Mouse (Mus musculus): ENCODE data around the gene Zfp760. TPM values are rescaled to one million over a fixed set of nuclear protein-coding genes. Genes with fewer than 3 reads are reported as not detected.
"Not testable (repeated sequence)": the region's sequence is repeated elsewhere in the genome, so short reads cannot be mapped to it uniquely, and the experiment has no call there.

Gene Zfp760
- 18.9 and 20.5 TPM in 2 replicates for polyA plus RNA-seq (2016; fragmentation: Nextera tagmentation; extraction: Ambion mirVana)

DNA sequence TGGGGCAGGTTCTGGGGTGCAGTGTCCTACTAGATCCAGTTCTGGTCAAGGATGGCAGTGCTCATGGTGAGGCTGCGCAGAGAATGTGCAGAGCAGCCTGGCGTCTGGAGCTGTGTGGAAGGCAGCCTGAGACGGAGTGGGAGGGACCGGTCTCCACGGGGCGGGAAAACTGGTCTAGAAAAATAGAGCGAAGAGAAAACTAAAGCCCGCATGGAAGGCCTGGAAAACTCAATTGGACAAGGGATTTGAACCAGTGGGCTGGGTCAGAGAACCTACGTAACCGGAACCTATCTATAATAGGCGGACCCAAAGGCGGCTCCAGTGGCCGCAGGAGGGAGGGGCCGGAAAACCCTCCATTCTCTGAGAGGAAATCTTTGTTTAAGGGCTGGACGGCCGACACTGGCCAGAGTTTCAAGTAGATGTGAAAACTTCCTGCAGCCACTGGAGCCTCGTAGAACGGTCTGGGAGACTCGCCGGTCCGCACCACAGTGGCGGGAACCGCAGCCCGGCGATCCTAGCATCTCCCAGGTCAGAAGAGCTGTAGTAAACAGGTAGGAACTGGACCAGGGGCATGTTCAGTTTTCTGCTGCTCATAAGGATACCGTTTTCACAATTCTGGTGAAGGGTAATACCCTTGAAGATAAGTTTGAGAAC is at the start of gene Zfp760:
Zfp760 (plus strand) TSS at position 399 of the 654 bp plus-strand sequence.
- ATAC-seq (ENCODE audit: insufficient number of reproducible peaks, insufficient read depth, low FRiP score, low TSS enrichment, low read depth): peak; percentile 99
- WGBS: 6% methylated on average over 26 of the region's 26 CpGs
- Histone ChIP-seq H3K27ac (peak within 1 kb of the TSS; percentile 97), H3K9ac (replicated peaks) (peak within 1 kb of the TSS; percentile 69), H3K9me3 (no peaks in the 10 kb centered on the region), H3K4me2 (peak within 1 kb of the TSS; percentile 64), H3K27me3 (no peaks in the 10 kb centered on the region), H3K4me1 (replicated peaks) (peaks cover 7% of the 10 kb centered on the region), H3K4me3 (replicated peaks) (peak within 1 kb of the TSS; percentile 68), H3K36me3 (peaks cover 19% of the 10 kb centered on the region)

DNA sequence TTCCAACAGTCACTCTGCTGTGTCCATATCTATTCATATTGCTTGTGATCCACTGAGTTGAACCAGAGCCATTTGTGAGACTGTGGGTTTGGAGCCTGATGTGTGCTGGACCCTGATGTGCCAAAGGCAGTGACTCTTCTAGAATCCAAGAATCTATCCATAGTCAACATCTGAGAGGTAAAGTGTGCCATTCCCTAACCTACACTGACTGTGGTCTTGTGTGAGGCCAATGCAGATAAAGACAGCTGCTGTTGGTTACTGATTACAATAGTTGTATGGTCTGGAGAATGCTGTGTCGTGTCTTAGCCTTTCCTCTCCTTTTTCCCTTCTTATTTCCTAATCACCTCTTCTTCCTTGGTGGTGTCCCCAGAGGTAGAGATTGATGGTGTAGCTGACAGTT is 28.7 kb upstream of the Zfp760 start:
- not testable (repeated sequence) for H3K36me3 ChIP-seq; H3K4me3 ChIP-seq (replicated peaks); H3K9me3 ChIP-seq; H3K27me3 ChIP-seq; H3K27ac ChIP-seq; H3K4me1 ChIP-seq (replicated peaks); H3K9ac ChIP-seq (replicated peaks); H3K4me2 ChIP-seq; ATAC-seq (ENCODE audit: insufficient number of reproducible peaks, insufficient read depth, low FRiP score, low TSS enrichment, low read depth)
- WGBS: 38% methylated on average over 1 of the region's 1 CpGs

DNA sequence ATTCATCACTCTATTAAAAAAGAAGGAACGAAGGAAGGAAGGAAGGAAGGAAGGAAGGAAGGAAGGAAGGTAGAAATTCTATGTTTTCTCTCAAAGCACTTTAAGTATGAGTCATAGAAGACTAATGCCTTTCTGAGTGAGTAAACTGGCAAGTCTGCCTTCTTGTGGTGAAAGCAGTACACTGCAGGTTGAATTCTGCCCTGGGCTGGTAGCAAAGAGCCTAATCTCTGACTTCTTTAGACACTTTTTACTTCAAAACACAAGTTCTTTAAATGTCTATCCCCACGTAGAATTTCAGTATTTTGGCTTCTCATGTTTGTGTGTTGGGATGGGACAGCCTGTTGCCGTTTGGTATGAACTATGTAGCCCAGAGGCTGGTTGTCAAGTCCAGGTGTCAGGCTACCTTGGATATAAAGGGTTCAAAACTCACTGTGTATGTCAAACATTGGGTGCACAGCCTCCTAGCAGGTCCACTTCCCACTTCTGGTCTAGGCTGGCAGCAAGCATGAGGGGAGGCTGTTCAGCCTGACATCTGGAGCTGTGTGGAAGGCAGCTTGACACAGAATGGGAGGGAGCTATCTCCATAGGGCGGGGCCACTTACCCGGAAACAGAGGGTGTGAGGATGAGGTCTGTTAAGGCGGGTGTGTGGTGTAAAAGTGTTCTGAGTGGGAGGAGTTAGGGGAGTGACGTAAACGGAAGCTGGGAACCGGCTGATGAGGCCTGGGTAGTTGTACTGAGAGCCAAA is 28.1 kb upstream of the Zfp760 start:
- ATAC-seq (ENCODE audit: insufficient number of reproducible peaks, insufficient read depth, low FRiP score, low TSS enrichment, low read depth): peak; percentile 99
- Histone ChIP-seq H3K9me3 (no peaks in the 10 kb centered on the region), H3K9ac (replicated peaks) (peak overlapping the region; percentile 34; the same call in 1 of the 2 replicates), H3K4me2 (peak overlapping the region; percentile 55), H3K27ac (peak overlapping the region; percentile 32; the same call in 1 of the 2 replicates), H3K27me3 (no peaks in the 10 kb centered on the region), H3K36me3 (peaks cover under 1% of the 10 kb centered on the region; the same call in 1 of the 2 replicates), H3K4me1 (replicated peaks) (no peaks in the 10 kb centered on the region), H3K4me3 (replicated peaks) (peak overlapping the region; percentile 47)
- 5% methylated on average over 9 of the region's 9 CpGs for WGBS

DNA sequence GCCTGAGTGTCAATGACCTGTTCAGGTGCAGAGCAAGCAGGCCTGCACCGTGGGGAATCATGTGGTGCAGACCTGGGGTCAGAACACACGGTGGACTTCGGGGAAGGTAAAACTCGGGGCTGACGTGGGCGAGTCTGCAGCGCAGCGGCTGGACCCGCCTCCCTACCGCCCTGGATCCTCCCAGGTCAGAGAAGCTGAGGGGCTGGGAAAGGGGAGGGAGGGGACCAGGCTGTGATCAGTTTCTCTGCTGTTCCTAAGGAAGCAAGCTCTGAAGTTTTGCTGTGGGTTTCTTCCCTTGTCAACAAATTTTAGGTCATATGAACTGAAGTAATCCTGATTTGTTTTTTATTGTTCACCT is 27.5 kb upstream of the Zfp760 start:
- not testable (repeated sequence) for H3K27me3 ChIP-seq; H3K36me3 ChIP-seq; H3K4me1 ChIP-seq (replicated peaks); H3K9me3 ChIP-seq
- ATAC-seq (ENCODE audit: insufficient number of reproducible peaks, insufficient read depth, low FRiP score, low TSS enrichment, low read depth): peak; percentile 95
- H3K27ac ChIP-seq: peak overlapping the region; percentile 32; the same call in 1 of the 2 replicates
- WGBS: 0% methylated on average over 10 of the region's 10 CpGs
- peak overlapping the region; percentile 47 for H3K4me3 ChIP-seq (replicated peaks)
- peak overlapping the region; percentile 55 for H3K4me2 ChIP-seq
- H3K9ac ChIP-seq (replicated peaks): peak overlapping the region; percentile 34; the same call in 1 of the 2 replicates

DNA sequence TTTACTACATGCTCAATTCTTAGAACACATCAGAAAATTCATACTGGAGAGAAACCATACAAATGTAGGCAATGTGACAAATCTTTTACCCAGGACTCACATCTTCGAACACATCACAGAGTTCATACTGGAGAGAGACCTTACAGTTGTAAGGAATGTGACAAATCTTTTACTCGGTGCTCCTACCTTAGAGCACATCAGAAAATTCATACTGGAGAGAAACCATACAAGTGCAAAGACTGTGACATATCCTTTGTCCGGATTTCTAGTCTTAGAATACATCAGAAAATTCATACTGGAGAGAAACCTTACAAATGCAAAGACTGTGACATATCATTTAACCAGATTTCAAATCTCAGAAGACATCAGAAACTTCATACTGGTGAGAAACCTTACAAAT is 16.0 kb upstream of the Zfp760 start, which contains the start of gene Gm10226:
Gm10226 (plus strand) TSS at position 301 of the 400 bp plus-strand sequence.
- no peak for ATAC-seq (ENCODE audit: insufficient number of reproducible peaks, insufficient read depth, low FRiP score, low TSS enrichment, low read depth)
- 89% methylated on average over 3 of the region's 3 CpGs for WGBS
- Histone ChIP-seq H3K4me2 (no peak within 1 kb of the TSS), H3K27ac (no peak within 1 kb of the TSS), H3K4me1 (replicated peaks) (no peaks in the 10 kb centered on the region), H3K4me3 (replicated peaks) (no peak within 1 kb of the TSS), H3K9ac (replicated peaks) (no peak within 1 kb of the TSS), H3K27me3 (no peaks in the 10 kb centered on the region), H3K36me3 (peaks cover 31% of the 10 kb centered on the region), H3K9me3 (no peaks in the 10 kb centered on the region)

DNA sequence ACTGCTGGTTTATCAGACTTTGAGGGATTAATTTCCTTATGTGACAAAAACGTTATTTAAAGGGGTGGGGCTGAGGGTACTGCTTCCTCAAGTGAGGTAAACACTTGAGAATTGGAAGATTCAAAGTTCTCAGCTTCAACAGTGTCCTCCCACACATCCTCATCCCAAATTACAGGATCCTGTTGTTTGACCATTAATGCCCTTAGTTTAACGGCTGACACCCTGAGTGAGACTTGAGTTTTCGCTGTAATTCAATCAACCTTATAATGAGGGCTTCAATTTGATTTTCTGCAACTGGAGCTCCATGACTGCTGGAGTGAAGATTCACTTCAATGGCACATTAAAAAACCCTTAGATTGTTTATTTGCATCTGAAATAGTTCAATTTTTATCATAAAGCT is 14.2 kb upstream of the Zfp760 start:
- Histone ChIP-seq H3K9ac (replicated peaks) (no peak overlapping the region), H3K27me3 (no peaks in the 10 kb centered on the region), H3K27ac (no peak overlapping the region), H3K4me2 (no peak overlapping the region), H3K9me3 (no peaks in the 10 kb centered on the region), H3K4me1 (replicated peaks) (no peaks in the 10 kb centered on the region), H3K36me3 (peaks cover 31% of the 10 kb centered on the region), H3K4me3 (replicated peaks) (no peak overlapping the region)
- WGBS: 82% methylated on average over 3 of the region's 3 CpGs
- ATAC-seq (ENCODE audit: insufficient number of reproducible peaks, insufficient read depth, low FRiP score, low TSS enrichment, low read depth): no peak

DNA sequence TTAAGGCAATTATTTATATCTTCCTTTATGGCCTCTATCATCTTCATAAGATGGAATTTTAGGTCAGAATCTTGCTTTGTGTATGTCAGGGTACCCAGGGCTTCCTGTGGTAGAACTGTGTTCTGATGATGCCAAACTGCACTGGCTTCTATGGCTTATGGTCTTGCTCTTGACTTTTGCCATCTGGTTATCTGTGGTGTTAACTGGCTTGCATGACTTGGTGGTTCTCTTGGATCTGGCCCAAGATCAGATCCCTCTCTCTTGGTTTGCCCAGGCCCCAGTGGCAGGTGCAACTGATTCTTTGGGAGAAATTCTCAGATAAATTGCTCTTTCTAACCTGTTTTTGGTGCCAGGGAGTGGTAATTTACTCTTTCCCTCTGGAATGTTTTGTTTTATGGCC is 11.5 kb upstream of the Zfp760 start:
- no peak overlapping the region for H3K27ac ChIP-seq
- H3K27me3 ChIP-seq: no peaks in the 10 kb centered on the region
- peaks cover 9% of the 10 kb centered on the region for H3K36me3 ChIP-seq
- H3K4me3 ChIP-seq (replicated peaks): no peak overlapping the region
- H3K4me1 ChIP-seq (replicated peaks): no peaks in the 10 kb centered on the region
- H3K4me2 ChIP-seq: no peak overlapping the region
- no peaks in the 10 kb centered on the region for H3K9me3 ChIP-seq
- H3K9ac ChIP-seq (replicated peaks): no peak overlapping the region
- no peak for ATAC-seq (ENCODE audit: insufficient number of reproducible peaks, insufficient read depth, low FRiP score, low TSS enrichment, low read depth)

DNA sequence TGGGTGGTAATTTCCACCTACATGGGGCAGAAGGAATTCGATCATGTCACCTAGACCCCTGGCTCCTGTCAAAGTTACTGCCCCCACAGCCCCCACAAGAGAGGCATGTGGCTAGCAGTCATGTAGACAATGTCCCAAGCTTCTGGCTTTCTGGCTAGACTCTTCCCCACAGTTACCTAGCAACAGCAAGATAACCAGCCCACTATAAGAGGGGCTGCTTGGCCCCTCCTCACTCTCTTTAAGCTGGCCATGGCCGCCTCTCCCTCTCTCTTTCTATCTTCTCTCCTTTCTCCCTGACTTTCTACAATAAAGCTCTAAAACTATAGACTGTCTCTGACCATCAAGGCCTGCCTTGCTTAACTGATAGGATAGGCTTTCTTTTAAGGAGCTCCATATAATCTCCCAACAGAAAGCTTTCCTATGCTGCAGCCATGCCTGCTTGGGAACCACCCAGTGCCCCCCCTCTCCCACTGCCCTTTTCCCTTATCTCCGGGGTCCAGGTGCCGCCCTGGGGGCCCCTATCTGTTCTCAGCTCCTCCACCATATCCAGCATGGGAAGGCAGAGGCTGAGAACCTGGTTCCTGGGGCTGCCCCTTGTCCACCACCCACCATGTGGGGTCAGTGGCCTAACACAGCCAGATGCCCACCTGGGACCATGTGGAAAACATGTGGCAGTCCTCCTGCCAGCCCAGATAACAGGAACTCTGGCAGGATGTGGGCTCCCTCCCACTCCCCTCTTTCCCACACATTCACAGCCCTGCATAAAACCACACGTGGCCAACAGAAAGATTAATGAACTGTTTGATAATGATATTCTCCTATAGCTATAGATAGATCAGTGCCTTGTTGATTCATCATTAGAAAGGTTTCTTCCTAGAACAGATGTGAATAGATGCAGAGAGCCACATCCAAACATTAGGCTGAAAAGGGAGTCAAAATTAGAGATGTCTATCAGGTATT is 5.0 kb upstream of the Zfp760 start:
- Histone ChIP-seq H3K9ac (replicated peaks) (no peak overlapping the region), H3K36me3 (no peaks in the 10 kb centered on the region), H3K27me3 (no peaks in the 10 kb centered on the region), H3K4me1 (replicated peaks) (no peaks in the 10 kb centered on the region), H3K27ac (no peak overlapping the region), H3K4me3 (replicated peaks) (no peak overlapping the region), H3K4me2 (no peak overlapping the region), H3K9me3 (no peaks in the 10 kb centered on the region)
- no peak for ATAC-seq (ENCODE audit: insufficient number of reproducible peaks, insufficient read depth, low FRiP score, low TSS enrichment, low read depth)
- WGBS: 48% methylated on average over 5 of the region's 5 CpGs

DNA sequence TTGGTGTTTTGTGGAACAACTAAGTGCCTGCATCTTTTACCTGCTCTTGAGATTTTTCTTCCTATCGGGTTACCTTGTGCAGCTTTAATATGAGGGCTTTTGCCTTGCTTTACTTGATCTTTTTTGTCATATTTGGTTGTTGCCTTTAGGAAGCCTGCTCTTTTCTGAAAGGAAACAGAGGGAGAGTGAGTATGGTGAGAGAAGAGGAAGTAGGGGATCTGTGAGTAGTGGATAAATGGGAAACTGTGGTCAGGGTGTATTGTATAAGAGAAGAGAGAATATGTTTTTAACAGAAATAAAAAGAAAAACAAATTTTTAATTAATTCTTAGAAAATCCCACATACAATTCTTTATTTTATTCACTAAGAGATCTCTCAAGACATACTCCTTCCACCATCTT is 4.1 kb upstream of the Zfp760 start:
- WGBS: 86% methylated on average over 1 of the region's 1 CpGs
- ATAC-seq (ENCODE audit: insufficient number of reproducible peaks, insufficient read depth, low FRiP score, low TSS enrichment, low read depth): no peak
- Histone ChIP-seq H3K9me3 (no peaks in the 10 kb centered on the region), H3K9ac (replicated peaks) (no peak overlapping the region), H3K27ac (no peak overlapping the region), H3K4me3 (replicated peaks) (no peak overlapping the region), H3K4me2 (no peak overlapping the region), H3K36me3 (no peaks in the 10 kb centered on the region), H3K27me3 (no peaks in the 10 kb centered on the region), H3K4me1 (replicated peaks) (peaks cover under 1% of the 10 kb centered on the region; the same call in 1 of the 2 replicates)

DNA sequence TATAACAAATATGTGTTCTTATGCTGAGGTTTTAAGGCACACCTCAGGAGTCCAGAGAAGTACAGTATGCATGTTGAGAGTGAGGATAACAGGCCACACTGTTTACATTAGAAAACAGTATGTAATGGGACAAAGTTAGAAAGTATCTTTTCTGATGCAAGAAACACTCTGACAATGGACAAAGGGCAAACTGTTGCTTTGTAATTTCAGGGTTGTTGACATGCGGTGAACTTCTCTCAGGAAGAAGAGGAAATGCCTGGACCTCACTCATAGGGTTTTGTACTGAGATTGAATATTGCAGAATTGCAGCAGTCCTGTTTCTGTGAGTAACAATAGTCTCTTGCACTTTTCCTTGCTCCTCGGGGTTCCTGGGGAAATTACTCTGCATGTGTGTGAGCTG is 860 bp downstream of the Zfp760 start:
- H3K4me3 ChIP-seq (replicated peaks): peak overlapping the region; percentile 68
- ATAC-seq (ENCODE audit: insufficient number of reproducible peaks, insufficient read depth, low FRiP score, low TSS enrichment, low read depth): no peak
- peak overlapping the region; percentile 64 for H3K4me2 ChIP-seq
- WGBS: 47% methylated on average over 2 of the region's 2 CpGs
- H3K9ac ChIP-seq (replicated peaks): peak overlapping the region; percentile 69
- peaks cover 7% of the 10 kb centered on the region for H3K4me1 ChIP-seq (replicated peaks)
- H3K9me3 ChIP-seq: no peaks in the 10 kb centered on the region
- H3K27ac ChIP-seq: no peak overlapping the region
- H3K36me3 ChIP-seq: peaks cover 25% of the 10 kb centered on the region
- no peaks in the 10 kb centered on the region for H3K27me3 ChIP-seq

DNA sequence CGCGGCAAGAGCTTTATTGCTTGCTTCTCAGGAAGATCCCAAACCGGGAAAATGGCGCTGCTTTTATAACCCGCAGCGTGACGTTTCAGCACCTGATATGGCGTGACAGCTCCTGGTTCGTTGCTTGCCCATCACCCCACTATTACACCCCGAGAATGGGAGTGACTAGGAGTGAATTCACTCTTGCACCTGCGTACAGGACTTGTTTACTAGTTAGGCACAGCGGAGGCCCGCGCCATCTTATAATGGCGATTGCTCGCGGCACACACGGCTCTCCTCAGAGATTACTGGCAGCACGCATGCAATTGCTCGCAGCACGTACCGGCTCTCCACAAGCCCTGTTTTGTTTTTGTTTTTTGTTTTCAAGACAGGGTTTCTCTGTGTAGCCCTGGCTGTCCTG is 23.0 kb downstream of the Zfp760 start, which contains the start of gene Zfp229:
Zfp229 (plus strand) TSS at position 301 of the 400 bp plus-strand sequence.
- not testable (repeated sequence) for H3K27ac ChIP-seq; H3K36me3 ChIP-seq; H3K27me3 ChIP-seq; H3K4me1 ChIP-seq (replicated peaks); H3K9ac ChIP-seq (replicated peaks); H3K4me3 ChIP-seq (replicated peaks); ATAC-seq (ENCODE audit: insufficient number of reproducible peaks, insufficient read depth, low FRiP score, low TSS enrichment, low read depth); H3K9me3 ChIP-seq; H3K4me2 ChIP-seq
- WGBS: 93% methylated on average over 14 of the region's 22 CpGs

All from limb, embryonic 12.5 days (tissue).